Mouse (Mus musculus) thymus, postnatal 4 days (tissue): ENCODE results near the gene Ankle1.

Source experiments
- DNase-seq: peaks from one replicate; pipeline ENCODE4 v3.0.0; 2021

Ankle1 gene

DNA sequence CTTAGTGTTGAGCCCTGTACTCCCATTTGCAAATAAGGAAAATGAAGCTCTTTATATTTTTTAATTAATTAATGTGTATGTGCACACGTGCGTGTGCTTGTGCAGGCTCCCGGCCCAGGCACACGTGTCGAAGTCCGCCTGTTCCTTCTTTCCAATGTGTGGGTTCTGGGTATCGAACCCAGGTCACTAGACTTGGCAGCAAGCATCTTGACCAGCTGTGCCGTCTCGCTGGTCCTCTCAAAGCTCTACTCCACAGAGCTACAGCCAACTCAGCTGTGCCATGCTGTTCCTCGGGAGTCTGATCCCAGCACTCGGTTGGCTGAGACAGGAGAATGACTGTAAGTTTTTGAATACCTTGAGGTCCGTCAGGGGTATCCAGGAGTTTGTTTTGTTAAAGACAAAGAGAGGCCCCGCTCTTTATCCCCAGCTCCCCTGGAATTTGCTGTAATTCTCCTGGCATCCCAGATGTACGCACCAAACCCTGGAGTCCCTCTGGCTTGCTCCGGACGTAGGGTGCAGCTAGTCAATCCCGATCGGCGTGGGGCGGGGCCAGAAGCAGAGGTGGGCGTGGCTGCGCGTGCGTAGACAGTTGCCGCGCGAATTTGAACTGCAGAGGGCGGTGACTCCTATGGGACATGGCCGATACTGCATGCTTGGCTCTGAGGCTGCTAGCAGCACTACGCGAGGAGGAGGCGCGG lies at the start of gene Ankle1:
Ankle1 (plus strand) TSS at position 610 of the 698 bp plus-strand sequence.
- peak; percentile 99 for DNase-seq

DNA sequence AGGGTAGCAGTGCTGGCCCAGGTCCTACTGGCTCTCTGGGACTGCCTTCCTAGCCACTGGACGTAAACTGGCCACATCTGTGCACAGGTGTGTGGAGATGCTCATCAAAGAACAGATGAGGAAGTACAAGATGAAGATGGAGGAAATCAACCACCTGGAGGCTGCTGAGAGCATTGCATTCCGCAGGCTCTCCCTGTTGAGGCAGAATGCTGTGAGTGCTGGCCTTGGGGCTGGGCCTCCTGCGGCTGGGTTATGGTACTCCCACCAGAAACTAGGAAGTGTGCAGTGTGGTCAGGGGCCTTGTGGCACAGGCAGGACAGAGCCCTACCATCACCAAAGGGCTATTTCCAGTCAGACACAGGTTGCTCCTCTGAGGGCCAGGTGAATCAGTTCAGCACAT lies 47.8 kb upstream of the Ankle1 start:
- DNase-seq: no peak

- peak; percentile 92 for DNase-seq
These were observed 38.9 kb upstream of the Ankle1 start, which contains the start of gene Use1 for GRCm38 (mm10) chr8:71366771-71367528. TSS of gene Use1 (plus strand) at chr8:71366848.

DNA sequence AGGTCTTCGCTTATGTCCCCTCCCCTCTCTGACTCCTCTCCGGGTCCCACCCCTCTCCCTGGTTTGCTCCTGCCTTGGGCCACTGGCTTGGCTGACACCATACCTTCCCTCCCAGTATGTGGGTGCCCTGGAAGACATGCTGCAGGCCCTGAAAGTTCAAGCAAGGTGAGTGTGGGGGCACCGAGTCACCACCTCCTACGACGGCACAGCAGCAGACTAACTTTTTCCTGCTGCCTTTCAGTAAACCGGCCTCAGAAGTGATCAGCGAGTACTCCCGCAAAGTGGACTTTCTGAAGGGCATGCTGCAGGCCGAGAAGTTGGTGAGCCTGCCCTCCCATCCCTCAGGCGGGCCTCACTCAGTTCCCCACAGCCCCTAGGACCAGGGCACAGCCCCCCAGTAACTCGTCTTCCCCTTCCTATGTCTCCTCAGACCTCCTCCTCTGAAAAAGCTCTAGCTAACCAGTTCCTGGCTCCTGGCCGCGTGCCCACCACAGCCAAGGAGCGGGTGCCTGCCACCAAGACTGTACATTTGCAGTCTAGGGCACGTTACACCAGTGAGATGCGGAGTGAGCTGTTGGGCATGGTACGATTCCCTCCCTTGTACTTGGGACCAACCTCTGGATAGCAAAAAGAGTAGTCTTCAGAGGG lies 38.2 kb upstream of the Ankle1 start:
- DNase-seq: no peak

- DNase-seq: no peak
These were observed 37.4 kb upstream of the Ankle1 start for GRCm38 (mm10) chr8:71368366-71368765.

DNA sequence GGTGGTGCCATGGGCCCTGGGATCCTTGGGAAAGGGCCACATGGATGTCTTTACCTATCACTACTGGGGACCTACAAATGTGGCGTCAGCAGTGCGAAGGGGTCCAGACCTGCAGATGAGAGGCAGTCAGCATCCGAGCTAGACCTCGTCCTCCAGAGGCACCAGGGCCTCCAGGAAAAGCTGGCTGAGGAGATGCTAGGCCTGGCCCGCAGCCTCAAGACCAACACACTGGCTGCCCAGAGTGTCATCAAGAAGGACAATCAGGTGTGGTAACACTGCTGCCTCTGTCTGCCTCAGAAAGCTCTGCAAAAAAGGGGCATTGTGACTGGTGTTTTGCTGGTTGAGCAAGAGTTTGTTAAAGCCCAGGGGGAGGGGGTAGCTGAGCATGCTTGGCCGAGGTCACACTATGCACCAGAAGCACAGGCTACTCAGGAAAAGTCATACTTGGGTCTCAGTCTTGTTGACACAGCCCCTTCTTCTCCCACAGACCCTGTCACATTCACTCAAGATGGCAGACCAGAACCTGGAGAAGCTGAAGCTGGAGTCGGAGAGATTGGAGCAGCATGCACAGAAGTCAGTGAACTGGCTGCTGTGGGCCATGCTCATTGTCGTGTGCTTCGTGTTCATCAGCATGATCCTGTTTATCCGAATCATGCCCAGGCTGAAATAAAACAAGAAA lies 36.6 kb upstream of the Ankle1 start:
- DNase-seq: no peak

GRCm38 (mm10) chr8:71370711-71371235 lies 35.0 kb upstream of the Ankle1 start:
- no peak for DNase-seq

GRCm38 (mm10) chr8:71371236-71371848 lies 34.5 kb upstream of the Ankle1 start, which contains the start of gene Ocel1:
TSS of gene Ocel1 (plus strand) at chr8:71371298.
- peak; percentile 98 for DNase-seq

- peak; percentile 42 for DNase-seq
These were observed 33.4 kb upstream of the Ankle1 start for GRCm38 (mm10) chr8:71372427-71372826.

DNA sequence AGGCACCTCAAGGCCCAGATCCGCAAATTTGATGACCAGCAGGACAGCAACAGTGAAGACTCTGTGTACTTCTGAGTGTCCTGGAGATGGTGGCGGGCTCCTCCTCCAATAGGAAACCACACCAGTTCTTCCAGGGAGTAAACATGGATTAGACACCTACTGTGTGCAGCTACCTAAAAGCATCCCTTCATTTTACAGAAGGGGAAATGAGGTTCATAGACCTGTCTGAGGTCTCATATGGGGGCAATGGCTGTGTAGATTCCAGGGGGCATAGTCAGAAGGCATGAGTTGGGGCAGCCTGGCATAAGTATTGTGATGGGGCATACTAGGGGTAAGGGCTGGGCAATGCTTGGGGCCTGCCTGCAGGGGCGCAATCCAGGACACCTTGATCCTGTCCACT lies 32.8 kb upstream of the Ankle1 start:
- DNase-seq: no peak

- no peak for DNase-seq
These were observed 31.1 kb upstream of the Ankle1 start for GRCm38 (mm10) chr8:71374616-71375206.

- peak; percentile 77 for DNase-seq
These were observed 30.0 kb upstream of the Ankle1 start for GRCm38 (mm10) chr8:71375581-71376422.

DNA sequence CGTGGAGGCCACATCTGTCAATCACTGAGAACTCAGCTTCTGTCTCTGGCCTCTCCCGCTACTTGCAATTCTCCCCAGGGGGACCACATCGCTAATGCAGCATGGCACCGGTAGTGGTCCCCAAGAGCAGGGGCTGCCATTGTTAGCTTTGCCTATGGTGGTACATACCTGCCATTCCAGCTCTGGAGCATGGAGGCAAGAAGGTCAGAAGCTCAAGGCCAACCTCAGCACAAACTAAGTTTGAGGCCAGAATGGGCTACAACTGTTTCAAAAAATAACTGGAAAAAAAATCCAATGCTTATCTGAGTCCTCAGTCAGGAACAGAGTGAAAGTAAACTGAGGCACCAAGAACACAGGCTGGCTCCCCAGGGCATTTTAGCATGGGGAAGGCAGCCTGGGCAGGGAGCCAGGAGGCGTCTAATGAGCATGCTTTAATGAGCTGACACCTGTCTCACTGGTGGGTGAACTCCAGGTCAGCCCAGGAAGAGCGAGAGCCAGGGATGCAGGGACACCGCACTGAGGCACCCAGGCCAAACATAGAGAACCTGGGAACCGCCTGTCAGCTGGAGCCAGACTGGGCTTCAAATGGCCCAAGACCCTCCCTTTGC lies 29.3 kb upstream of the Ankle1 start:
- no peak for DNase-seq

DNA sequence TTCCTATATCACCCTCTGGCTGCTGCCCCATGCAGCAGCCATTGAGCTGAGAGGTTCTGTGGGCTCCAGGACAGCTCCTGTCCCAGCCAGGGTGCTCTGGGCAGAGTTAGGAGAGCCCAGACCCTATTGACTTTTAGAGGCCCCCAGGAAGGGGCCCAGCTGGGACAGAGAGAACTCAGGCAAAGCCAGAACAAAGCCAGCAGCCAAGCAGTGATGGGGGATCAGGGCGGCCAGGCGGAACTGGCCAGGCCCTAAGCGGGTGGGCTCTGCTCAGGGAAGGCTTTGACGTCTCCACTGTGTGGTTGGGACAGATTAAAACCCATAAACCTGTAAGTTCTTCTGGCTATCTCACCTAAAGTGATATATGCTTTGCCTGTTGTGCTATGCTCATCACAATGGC lies 26.8 kb upstream of the Ankle1 start:
- DNase-seq: no peak

GRCm38 (mm10) chr8:71379512-71380075 lies 26.2 kb upstream of the Ankle1 start:
- no peak for DNase-seq

GRCm38 (mm10) chr8:71380178-71381171 lies 25.3 kb upstream of the Ankle1 start:
- peak; percentile 42 for DNase-seq

GRCm38 (mm10) chr8:71381421-71381970 lies 24.3 kb upstream of the Ankle1 start, which contains the start of gene Nr2f6:
TSS of gene Nr2f6 (minus strand) at chr8:71381960.
- peak; percentile 63 for DNase-seq
